Mouse (Mus musculus): Measurements from ENCODE around the gene Slc27a4.
"Not testable (repeated sequence)": the region's sequence is repeated elsewhere in the genome, so short reads cannot be mapped to it uniquely, and the experiment has no call there.

The Slc27a4 gene

GRCm38 (mm10) chr2:29802075-29802826 is at the start of gene Slc27a4:
Gene Slc27a4 (plus strand): TSS chr2:29802634.
- DNase-seq (ENCODE audit: low spot score), result peak; percentile 88

GRCm38 (mm10) chr2:29755693-29756092 is 46.7 kb upstream of the Slc27a4 start:
- no peak for DNase-seq (ENCODE audit: low spot score)

- DNase-seq (ENCODE audit: low spot score), result no peak
Observed at GRCm38 (mm10) chr2:29764831-29765230, 37.6 kb upstream of the Slc27a4 start.

GRCm38 (mm10) chr2:29767976-29768709 is 34.3 kb upstream of the Slc27a4 start:
- DNase-seq (ENCODE audit: low spot score), result no peak

GRCm38 (mm10) chr2:29768901-29769300 is 33.5 kb upstream of the Slc27a4 start:
- DNase-seq (ENCODE audit: low spot score), result no peak

GRCm38 (mm10) chr2:29770162-29770561 is 32.3 kb upstream of the Slc27a4 start:
- DNase-seq (ENCODE audit: low spot score), result no peak

- no peak for DNase-seq (ENCODE audit: low spot score)
Observed at GRCm38 (mm10) chr2:29771611-29772461, 30.6 kb upstream of the Slc27a4 start.

- no peak for DNase-seq (ENCODE audit: low spot score)
Observed at GRCm38 (mm10) chr2:29773323-29773722, 29.1 kb upstream of the Slc27a4 start.

GRCm38 (mm10) chr2:29781256-29781655 is 21.2 kb upstream of the Slc27a4 start:
- not testable (repeated sequence) for DNase-seq (ENCODE audit: low spot score)

GRCm38 (mm10) chr2:29784290-29784689 is 18.1 kb upstream of the Slc27a4 start:
- DNase-seq (ENCODE audit: low spot score), result no peak

GRCm38 (mm10) chr2:29787104-29787917 is 15.1 kb upstream of the Slc27a4 start, which contains the start of gene Coq4:
Gene Coq4 (plus strand): TSS chr2:29787493.
- DNase-seq (ENCODE audit: low spot score), result peak; percentile 32

GRCm38 (mm10) chr2:29787937-29788681 is 14.3 kb upstream of the Slc27a4 start, which contains the start of gene Trub2:
Gene Trub2 (minus strand): TSS chr2:29788502.
- peak; percentile 38 for DNase-seq (ENCODE audit: low spot score)

- no peak for DNase-seq (ENCODE audit: low spot score)
Observed at GRCm38 (mm10) chr2:29792772-29793487, 9.5 kb upstream of the Slc27a4 start.

- no peak for DNase-seq (ENCODE audit: low spot score)
Observed at GRCm38 (mm10) chr2:29802827-29803201, 380 bp downstream of the Slc27a4 start.

GRCm38 (mm10) chr2:29803400-29803831 is 982 bp downstream of the Slc27a4 start:
- DNase-seq (ENCODE audit: low spot score), result no peak

GRCm38 (mm10) chr2:29815678-29816371 is 13.4 kb downstream of the Slc27a4 start:
- no peak for DNase-seq (ENCODE audit: low spot score)

GRCm38 (mm10) chr2:29817426-29818232 is 15.2 kb downstream of the Slc27a4 start:
- DNase-seq (ENCODE audit: low spot score), result peak; percentile 52

GRCm38 (mm10) chr2:29819363-29819762 is 16.9 kb downstream of the Slc27a4 start:
- DNase-seq (ENCODE audit: low spot score), result no peak
